Mouse (Mus musculus) neural tube, embryonic 15.5 days (tissue): ENCODE measurements around the gene Rai14. TPM values are rescaled to one million over a fixed set of nuclear protein-coding genes. Genes with fewer than 3 reads are reported as not detected.

Experiments used
- ATAC-seq: fragments of 200-750 bp; cut with Nextera tagmentation; 2 replicates; pipeline ENCODE4 v1.8.0; 2017; ENCODE audit warnings: mild to moderate bottlenecking, moderate TSS enrichment, moderate library complexity; ENCODE audit not compliant: low FRiP score
- H3K27ac ChIP-seq: fragments of 300-500 bp; sonication (generic); replicated peaks from 2 replicates; pipeline ENCODE4 v1.5.1; 2015; ENCODE audit warnings: mild to moderate bottlenecking, inconsistent platforms
- H3K27me3 ChIP-seq: fragments of 300-500 bp; sonication (generic); replicated peaks from 2 replicates; pipeline ENCODE4 v1.6.1; 2015; ENCODE audit warnings: inconsistent platforms
- H3K36me3 ChIP-seq: fragments of 300-500 bp; sonication (generic); 2 replicates; pipeline ENCODE4 v1.6.1; 2015; ENCODE audit warnings: inconsistent platforms
- H3K4me1 ChIP-seq: fragments of 300-500 bp; sonication (generic); 2 replicates; pipeline ENCODE4 v1.6.1; 2015; ENCODE audit warnings: inconsistent platforms
- H3K4me2 ChIP-seq: fragments of 300-500 bp; sonication (generic); 2 replicates; pipeline ENCODE4 v1.6.1; 2015; ENCODE audit warnings: inconsistent platforms, mild to moderate bottlenecking, moderate library complexity
- H3K4me3 ChIP-seq: fragments of 300-500 bp; sonication (generic); replicated peaks from 2 replicates; pipeline ENCODE4 v1.5.1; 2015; ENCODE audit warnings: mild to moderate bottlenecking, inconsistent platforms
- H3K9ac ChIP-seq: fragments of 300-500 bp; sonication (generic); replicated peaks from 2 replicates; pipeline ENCODE4 v1.6.1; 2015; ENCODE audit warnings: mild to moderate bottlenecking, inconsistent platforms
- H3K9me3 ChIP-seq: fragments of 300-500 bp; sonication (generic); replicated peaks from 2 replicates; pipeline ENCODE4 v1.6.1; 2016; ENCODE audit warnings: inconsistent platforms
- WGBS: fragments of 180-500 bp; shearing (Covaris S2); methylation state at CpG from one replicate; pipeline ENCODE4 v1.1.7; 2015; ENCODE audit warnings: mixed read lengths; 5-methylcytosine and 5-hydroxymethylcytosine counted together
- polyA plus RNA-seq: library from polyadenylated mRNA; unstranded; fragments of >200 nt; fragmentation: Nextera tagmentation; extraction: Ambion mirVana; gene quantifications from 2 replicates; pipeline ENCODE4 v1.2.1, GENCODE M21; 2015

Rai14 gene
- polyA plus RNA-seq, 1 experiment from 2014 or later, result 10.2 TPM

DNA sequence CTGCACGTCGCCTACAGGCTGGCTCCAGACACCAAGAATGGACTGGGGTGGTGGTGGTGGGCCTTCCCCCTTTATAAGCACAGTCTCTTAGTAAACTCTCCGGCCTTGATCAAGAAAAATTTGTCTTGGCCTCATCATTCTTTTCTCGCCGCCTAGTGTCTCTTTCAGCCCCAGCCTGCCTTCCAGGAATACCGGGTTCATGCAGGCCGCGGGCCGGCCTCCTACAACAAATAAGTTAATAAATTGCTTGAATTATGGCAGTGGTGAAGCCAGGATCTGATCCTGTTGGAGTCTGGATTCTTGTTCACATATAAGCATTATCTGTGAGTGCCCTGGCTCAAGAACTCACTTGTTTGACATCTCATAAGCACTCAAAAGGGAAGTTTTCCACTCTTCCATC, 117.6 kb downstream of the Rai14 start:
- H3K9me3 ChIP-seq, result no peaks in the 10 kb centered on the region

DNA sequence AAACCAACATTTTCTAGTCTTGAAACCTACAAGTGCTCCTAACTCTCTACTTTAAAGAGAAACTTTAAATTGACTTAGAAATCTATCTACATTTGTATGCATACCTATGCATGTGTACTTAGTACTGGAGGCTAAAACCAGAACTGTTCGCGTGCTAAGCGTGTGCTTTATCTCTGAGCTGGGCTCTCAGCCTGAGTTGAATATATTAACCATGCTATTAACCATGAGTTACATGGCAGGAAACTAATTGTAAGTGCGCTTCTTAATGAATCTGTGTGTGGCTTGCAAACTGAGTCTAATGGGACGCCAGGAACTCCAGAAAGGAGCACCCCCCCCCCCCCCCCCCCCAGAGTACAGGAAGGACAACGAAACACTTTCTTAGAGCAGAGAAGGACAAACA, 119.0 kb downstream of the Rai14 start:
- Histone ChIP-seq H3K9ac (no peak overlapping the region), H3K4me3 (no peak overlapping the region), H3K4me1 (0 out of 2 replicates have a peak, but pooled peaks cover 4% of the 10 kb centered on the region), H3K4me2 (no peak overlapping the region), H3K9me3 (no peaks in the 10 kb centered on the region), H3K27me3 (no peaks in the 10 kb centered on the region), H3K27ac (no peak overlapping the region), H3K36me3 (no peaks in the 10 kb centered on the region)
- 58% methylated on average over 6 of the region's 6 CpGs for WGBS
- ATAC-seq, result no peak; the same call in 1 of the 2 replicates

More for the DNA sequence above, 117.6 kb downstream of the Rai14 start:
- ATAC-seq, result no peak
- Histone ChIP-seq H3K36me3 (no peaks in the 10 kb centered on the region), H3K27me3 (no peaks in the 10 kb centered on the region), H3K9ac (no peak overlapping the region), H3K27ac (no peak overlapping the region), H3K4me3 (no peak overlapping the region), H3K4me2 (no peak overlapping the region), H3K4me1 (0 out of 2 replicates have a peak, but pooled peaks cover 4% of the 10 kb centered on the region)
- 94% methylated on average over 9 of the region's 9 CpGs for WGBS

DNA sequence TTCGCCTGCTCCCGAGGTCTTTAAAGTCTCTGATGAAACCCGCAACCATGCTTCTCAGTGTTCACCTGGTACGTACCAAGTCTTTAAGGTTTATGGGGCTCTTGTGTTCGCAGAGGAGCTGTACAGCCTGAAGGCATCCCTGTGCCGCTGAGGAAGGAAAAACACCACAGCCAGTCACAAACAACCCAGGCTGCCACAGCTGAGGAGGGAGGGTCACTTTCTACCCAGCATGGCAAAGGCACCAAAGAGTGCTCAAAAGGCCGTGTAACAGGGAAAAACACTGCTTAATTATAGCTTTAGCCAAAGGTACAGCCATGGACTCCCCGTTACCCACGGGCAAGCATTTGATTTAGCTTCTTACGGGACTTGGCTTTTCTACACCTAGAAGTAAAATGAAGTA, 119.5 kb downstream of the Rai14 start:
- no peak for ATAC-seq
- no peak overlapping the region for H3K4me2 ChIP-seq
- H3K4me3 ChIP-seq, result no peak overlapping the region
- no peak overlapping the region for H3K27ac ChIP-seq
- H3K36me3 ChIP-seq, result no peaks in the 10 kb centered on the region
- no peak overlapping the region for H3K9ac ChIP-seq
- H3K9me3 ChIP-seq, result no peaks in the 10 kb centered on the region
- no peaks in the 10 kb centered on the region for H3K27me3 ChIP-seq
- WGBS, result 79% methylated on average over 10 of the region's 10 CpGs
- 0 out of 2 replicates have a peak, but pooled peaks cover 4% of the 10 kb centered on the region for H3K4me1 ChIP-seq

DNA sequence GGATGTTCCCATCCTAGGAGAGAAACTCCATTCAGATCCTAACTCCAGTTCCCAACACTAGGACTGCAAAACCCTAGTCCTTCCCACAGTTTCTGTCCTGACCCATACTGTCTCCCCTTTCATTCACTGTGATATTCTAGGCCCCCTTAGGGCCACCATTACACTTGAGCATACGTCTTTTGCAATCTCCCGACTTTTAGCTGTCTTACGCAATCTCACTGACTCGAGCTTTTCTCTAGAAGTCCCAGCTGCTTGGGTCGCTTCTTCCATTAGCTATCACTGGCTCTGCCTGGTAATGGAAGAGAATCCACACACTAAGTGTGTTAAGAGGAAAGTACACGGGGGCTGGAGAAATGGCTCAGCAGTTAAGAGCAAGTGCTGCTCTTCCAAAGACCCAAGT, 121.3 kb downstream of the Rai14 start:
- Histone ChIP-seq H3K4me1 (no peaks in the 10 kb centered on the region), H3K4me3 (no peak overlapping the region), H3K27ac (no peak overlapping the region), H3K36me3 (no peaks in the 10 kb centered on the region), H3K27me3 (no peaks in the 10 kb centered on the region), H3K9me3 (no peaks in the 10 kb centered on the region), H3K4me2 (no peak overlapping the region), H3K9ac (no peak overlapping the region)
- ATAC-seq, result no peak
- WGBS, result 88% methylated on average over 6 of the region's 6 CpGs

DNA sequence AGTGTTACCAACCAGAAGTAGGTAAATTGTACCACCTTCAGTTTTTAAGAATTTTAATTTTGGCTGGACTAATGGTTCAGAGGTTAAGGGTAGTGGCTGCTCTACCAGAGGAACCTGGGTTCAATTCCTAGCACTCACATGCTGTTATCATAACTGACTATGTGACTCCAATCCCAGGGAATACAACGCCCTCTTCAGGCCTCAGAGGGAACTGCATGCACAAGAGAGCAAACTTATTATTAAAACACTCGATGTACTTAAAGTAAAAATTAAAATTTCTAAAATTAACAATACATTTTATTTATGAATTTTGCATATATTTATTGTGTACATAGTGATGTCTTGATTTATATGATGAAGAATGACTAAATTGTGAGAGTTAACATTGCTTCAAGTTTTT, 127.9 kb downstream of the Rai14 start:
- WGBS, result 90% methylated on average over 2 of the region's 2 CpGs
- ATAC-seq, result no peak
- H3K4me1 ChIP-seq, result no peaks in the 10 kb centered on the region
- no peak overlapping the region for H3K4me2 ChIP-seq
- no peak overlapping the region for H3K4me3 ChIP-seq
- no peaks in the 10 kb centered on the region for H3K36me3 ChIP-seq
- no peaks in the 10 kb centered on the region for H3K9me3 ChIP-seq
- no peak overlapping the region for H3K27ac ChIP-seq
- H3K9ac ChIP-seq, result no peak overlapping the region
- no peaks in the 10 kb centered on the region for H3K27me3 ChIP-seq

DNA sequence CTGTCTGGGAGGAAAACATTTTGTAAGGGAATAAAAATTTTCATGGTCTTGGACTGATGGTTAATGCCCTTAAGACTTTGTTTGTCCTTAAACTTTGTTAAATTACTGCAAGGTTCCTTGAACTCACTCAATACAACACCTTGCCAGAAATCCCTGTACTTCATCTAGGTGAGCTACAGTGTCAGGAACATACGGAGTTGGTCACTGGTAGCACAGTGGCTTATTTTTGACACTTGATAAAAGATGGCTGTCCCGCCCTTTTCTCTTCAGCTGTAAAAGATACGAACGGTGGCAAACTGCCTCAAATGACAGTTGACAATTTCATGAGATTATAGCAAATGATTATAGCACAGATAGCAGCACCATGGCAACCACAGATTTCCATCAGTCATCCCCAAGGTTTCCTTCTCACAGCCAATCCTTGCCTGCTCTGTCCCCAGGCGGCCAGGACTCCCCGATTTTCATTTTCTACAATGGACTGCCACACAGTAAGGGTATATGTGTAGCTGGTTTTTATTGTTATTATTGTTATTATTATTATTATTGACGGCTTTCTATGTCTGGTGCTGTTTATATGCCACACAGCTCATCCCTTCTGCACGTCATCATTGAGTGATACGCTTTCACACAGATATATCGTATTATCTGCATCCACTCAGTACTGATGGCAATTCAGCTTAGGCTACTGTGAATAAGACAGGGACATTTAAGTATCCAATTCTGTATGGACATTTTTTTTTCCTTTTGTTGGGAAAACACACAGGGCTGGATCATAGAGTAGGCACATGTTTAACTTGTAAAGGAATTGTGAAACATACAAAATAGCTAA, 129.9 kb downstream of the Rai14 start:
- no peaks in the 10 kb centered on the region for H3K27me3 ChIP-seq
- no peaks in the 10 kb centered on the region for H3K9me3 ChIP-seq
- H3K27ac ChIP-seq, result no peak overlapping the region
- no peak for ATAC-seq
- no peak overlapping the region for H3K4me3 ChIP-seq
- WGBS, result 73% methylated on average over 10 of the region's 10 CpGs
- H3K9ac ChIP-seq, result no peak overlapping the region
- H3K4me2 ChIP-seq, result no peak overlapping the region
- no peaks in the 10 kb centered on the region for H3K36me3 ChIP-seq
- H3K4me1 ChIP-seq, result no peaks in the 10 kb centered on the region

GRCm38 (mm10) chr15:10583408-10583807, 131.0 kb downstream of the Rai14 start:
- Histone ChIP-seq H3K36me3 (no peaks in the 10 kb centered on the region), H3K4me3 (no peak overlapping the region), H3K27me3 (no peaks in the 10 kb centered on the region), H3K4me2 (no peak overlapping the region), H3K9me3 (no peaks in the 10 kb centered on the region), H3K9ac (no peak overlapping the region), H3K27ac (no peak overlapping the region), H3K4me1 (no peaks in the 10 kb centered on the region)
- peak; percentile 69; the same call in 1 of the 2 replicates for ATAC-seq
- WGBS, result 55% methylated on average over 8 of the region's 8 CpGs

DNA sequence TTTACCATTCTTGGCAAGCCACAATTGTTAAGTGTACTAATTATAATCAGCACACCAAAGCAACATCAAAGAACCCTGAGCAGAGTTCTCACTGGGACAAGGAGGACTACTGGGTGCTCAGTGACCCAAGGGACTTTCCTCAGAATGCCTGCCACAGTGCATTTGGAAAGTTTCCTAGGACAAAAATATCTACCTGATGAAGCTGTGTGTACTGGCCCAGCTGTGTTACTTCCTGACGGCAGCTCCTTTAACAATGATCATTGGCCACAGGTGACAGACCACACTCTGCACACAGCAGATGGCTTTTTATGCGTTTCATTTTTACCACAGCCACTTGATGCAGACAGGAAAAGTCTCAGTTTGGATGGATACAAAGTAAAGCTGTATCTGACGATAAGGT, 135.3 kb downstream of the Rai14 start:
- no peaks in the 10 kb centered on the region for H3K9me3 ChIP-seq
- no peak for ATAC-seq
- H3K4me1 ChIP-seq, result no peaks in the 10 kb centered on the region
- H3K36me3 ChIP-seq, result peaks cover 13% of the 10 kb centered on the region; the same call in 1 of the 2 replicates
- H3K4me2 ChIP-seq, result no peak overlapping the region
- 84% methylated on average over 3 of the region's 3 CpGs for WGBS
- H3K27ac ChIP-seq, result no peak overlapping the region
- H3K9ac ChIP-seq, result no peak overlapping the region
- no peaks in the 10 kb centered on the region for H3K27me3 ChIP-seq
- no peak overlapping the region for H3K4me3 ChIP-seq

GRCm38 (mm10) chr15:10566486-10566885, 147.9 kb downstream of the Rai14 start:
- no peak overlapping the region for H3K4me3 ChIP-seq
- H3K27ac ChIP-seq, result no peak overlapping the region
- H3K36me3 ChIP-seq, result peaks cover 8% of the 10 kb centered on the region; the same call in 1 of the 2 replicates
- 89% methylated on average over 7 of the region's 7 CpGs for WGBS
- no peaks in the 10 kb centered on the region for H3K9me3 ChIP-seq
- ATAC-seq, result no peak
- no peak overlapping the region for H3K9ac ChIP-seq
- no peaks in the 10 kb centered on the region for H3K4me1 ChIP-seq
- no peaks in the 10 kb centered on the region for H3K27me3 ChIP-seq
- H3K4me2 ChIP-seq, result no peak overlapping the region

DNA sequence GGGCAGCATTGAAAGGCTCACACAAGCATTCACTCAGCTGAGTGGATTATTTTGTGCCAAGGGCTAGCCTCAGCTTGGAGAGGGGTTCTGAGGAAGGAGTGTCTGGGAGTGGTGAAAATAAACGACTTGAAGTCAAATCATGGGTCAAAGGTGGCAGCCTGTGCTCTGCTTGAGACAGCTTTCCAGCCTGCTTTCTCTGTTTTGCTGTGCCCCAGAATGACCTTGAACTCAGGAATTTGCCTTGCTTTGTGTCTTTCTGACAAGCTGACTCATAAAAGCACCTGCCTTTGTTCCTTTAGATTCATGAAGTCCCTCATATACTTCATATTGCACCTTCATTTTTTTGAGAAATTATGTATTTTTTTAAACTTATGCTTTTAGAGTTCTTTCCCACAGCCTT, 150.2 kb downstream of the Rai14 start:
- Histone ChIP-seq H3K4me1 (no peaks in the 10 kb centered on the region), H3K4me3 (no peak overlapping the region), H3K4me2 (no peak overlapping the region), H3K9me3 (no peaks in the 10 kb centered on the region), H3K36me3 (0 out of 2 replicates have a peak, but pooled peaks cover 4% of the 10 kb centered on the region), H3K27ac (no peak overlapping the region), H3K9ac (no peak overlapping the region), H3K27me3 (no peaks in the 10 kb centered on the region)
- WGBS, result 60% methylated on average over 1 of the region's 1 CpGs
- ATAC-seq, result no peak

DNA sequence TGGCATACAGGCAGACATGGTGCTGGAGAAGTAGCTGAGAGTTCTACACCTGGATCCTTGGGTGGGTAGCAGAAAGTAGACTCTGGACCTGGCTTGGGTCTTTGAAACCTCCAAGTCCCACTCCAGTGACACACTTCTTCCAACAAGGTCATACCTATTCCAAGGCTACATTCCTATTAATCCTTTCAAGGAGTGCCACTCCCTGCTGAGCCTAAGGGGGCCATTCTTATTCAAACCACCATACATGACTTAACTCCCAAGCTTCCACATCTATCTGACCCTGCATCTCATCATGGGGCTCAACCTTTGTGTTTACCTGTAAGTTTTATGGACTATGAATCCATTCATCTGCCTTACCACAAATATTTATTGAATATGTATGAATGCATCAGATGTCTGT, 152.1 kb downstream of the Rai14 start:
- no peak for ATAC-seq
- no peaks in the 10 kb centered on the region for H3K9me3 ChIP-seq
- H3K4me3 ChIP-seq, result no peak overlapping the region
- H3K36me3 ChIP-seq, result no peaks in the 10 kb centered on the region
- no peaks in the 10 kb centered on the region for H3K27me3 ChIP-seq
- H3K4me1 ChIP-seq, result no peaks in the 10 kb centered on the region
- no peak overlapping the region for H3K9ac ChIP-seq
- H3K27ac ChIP-seq, result no peak overlapping the region
- no peak overlapping the region for H3K4me2 ChIP-seq

GRCm38 (mm10) chr15:10560005-10560404, 154.4 kb downstream of the Rai14 start:
- no peak overlapping the region for H3K4me3 ChIP-seq
- H3K36me3 ChIP-seq, result no peaks in the 10 kb centered on the region
- no peak overlapping the region for H3K4me2 ChIP-seq
- H3K4me1 ChIP-seq, result no peaks in the 10 kb centered on the region
- H3K27me3 ChIP-seq, result no peaks in the 10 kb centered on the region
- 94% methylated on average over 7 of the region's 7 CpGs for WGBS
- ATAC-seq, result no peak
- H3K9ac ChIP-seq, result no peak overlapping the region
- no peaks in the 10 kb centered on the region for H3K9me3 ChIP-seq
- no peak overlapping the region for H3K27ac ChIP-seq
